20 mouse cellular contexts compared by ENCODE assay signal in genomic region chr1:107900449-107900848, GRCm38 (mm10).
A peak's percentile ranks its signal among the peaks of the same experiment; 100 is the strongest.
DNase-seq lines count a peak whose midpoint lies in the region; ATAC-seq and TF ChIP-seq lines count a peak whose summit lies in the region.
"Had no signal": no experiment of that assay in that cellular context is flagged by ENCODE, and none has a peak within 500 bp of the region (broad histone marks: within the 10 kb centered on the region; RNA-seq: fewer than 3 reads in every experiment).

No protein-coding gene starts in this region.

- H3K36me3 ChIP-seq in hindbrain, embryonic 11.5 days (ENCODE audit: control insufficient read depth, insufficient read depth, low read length): no peaks in the 10 kb centered on the region
- H3K36me3 ChIP-seq in hindbrain, embryonic 14.5 days (replicated peaks; ENCODE audit: control insufficient read depth, insufficient read depth): no peaks in the 10 kb centered on the region
- no peaks in the 10 kb centered on the region for H3K36me3 ChIP-seq in midbrain, embryonic 14.5 days (ENCODE audit: control insufficient read depth, insufficient read depth, low read length)
- no peaks in the 10 kb centered on the region for H3K36me3 ChIP-seq in midbrain, postnatal 0 days (ENCODE audit: insufficient read depth, low read length)
- no peaks in the 10 kb centered on the region for H3K36me3 ChIP-seq in hindbrain, postnatal 0 days (ENCODE audit: insufficient read depth, low read length)
- H3K36me3 ChIP-seq: limb, embryonic 10.5 days; liver, embryonic 12.5 days; midbrain, embryonic 13.5 days had no signal

- H3K9ac ChIP-seq in hindbrain, embryonic 11.5 days (ENCODE audit: low read depth, low read length): no peak overlapping the region
- no peak overlapping the region for H3K9ac ChIP-seq in hindbrain, embryonic 14.5 days
- no peak overlapping the region for H3K9ac ChIP-seq in midbrain, embryonic 14.5 days (replicated peaks; ENCODE audit: low read length)
- no peak overlapping the region for H3K9ac ChIP-seq in midbrain, postnatal 0 days (replicated peaks; ENCODE audit: low read length, poor library complexity, severe bottlenecking)
- H3K9ac ChIP-seq in hindbrain, postnatal 0 days (replicated peaks; ENCODE audit: low read length): no peak overlapping the region
- H3K9ac ChIP-seq: liver, embryonic 12.5 days; lung, embryonic 14.5 days; midbrain, embryonic 13.5 days had no signal

- H3K4me1 ChIP-seq in hindbrain, embryonic 11.5 days (replicated peaks; ENCODE audit: control insufficient read depth, insufficient read depth, low read length): no peaks in the 10 kb centered on the region
- H3K4me1 ChIP-seq in hindbrain, embryonic 14.5 days (replicated peaks; ENCODE audit: control insufficient read depth, insufficient read depth, low read length): no peaks in the 10 kb centered on the region
- H3K4me1 ChIP-seq in midbrain, embryonic 14.5 days (ENCODE audit: control insufficient read depth, insufficient read depth, low read length): 0 out of 2 replicates have a peak, but pooled peaks cover 4% of the 10 kb centered on the region
- no peaks in the 10 kb centered on the region for H3K4me1 ChIP-seq in midbrain, postnatal 0 days (ENCODE audit: insufficient read depth, low read length)
- H3K4me1 ChIP-seq in hindbrain, postnatal 0 days (ENCODE audit: insufficient read depth, low read length): no peaks in the 10 kb centered on the region
- H3K4me1 ChIP-seq: limb, embryonic 10.5 days; liver, embryonic 12.5 days had no signal

- peak; percentile 67 for ATAC-seq in hindbrain, embryonic 11.5 days (ENCODE audit: low FRiP score)
- ATAC-seq in hindbrain, embryonic 14.5 days (ENCODE audit: low FRiP score): no peak
- no peak for ATAC-seq in midbrain, embryonic 14.5 days (ENCODE audit: low FRiP score, low TSS enrichment)
- no peak for ATAC-seq in midbrain, postnatal 0 days (ENCODE audit: low FRiP score)
- no peak for ATAC-seq in hindbrain, postnatal 0 days
- ATAC-seq: inflammation-experienced regulatory T-cells, adult 6 months; liver, embryonic 12.5 days; midbrain, embryonic 13.5 days had no signal

- WGBS in hindbrain, embryonic 11.5 days: 33% methylated on average over 2 of the region's 2 CpGs
- 17% methylated on average over 2 of the region's 2 CpGs for WGBS in hindbrain, embryonic 14.5 days
- 36% methylated on average over 2 of the region's 2 CpGs for WGBS in midbrain, embryonic 14.5 days
- WGBS in midbrain, postnatal 0 days: 32% methylated on average over 2 of the region's 2 CpGs
- WGBS in hindbrain, postnatal 0 days: 22% methylated on average over 2 of the region's 2 CpGs

- H3K27ac ChIP-seq in hindbrain, embryonic 11.5 days (ENCODE audit: low read depth, low read length): no peak overlapping the region
- H3K27ac ChIP-seq in hindbrain, embryonic 14.5 days: no peak overlapping the region
- no peak overlapping the region for H3K27ac ChIP-seq in midbrain, embryonic 14.5 days (replicated peaks; ENCODE audit: low read depth, low read length)
- H3K27ac ChIP-seq in midbrain, postnatal 0 days (ENCODE audit: low read depth, low read length): no peak overlapping the region
- no peak overlapping the region for H3K27ac ChIP-seq in hindbrain, postnatal 0 days
- H3K27ac ChIP-seq: layer of hippocampus, adult 2 months; limb, embryonic 10.5 days; liver, embryonic 12.5 days; macrophage; midbrain, embryonic 13.5 days had no signal

- H3K4me2 ChIP-seq in hindbrain, embryonic 11.5 days (replicated peaks; ENCODE audit: low read depth, low read length): no peak overlapping the region
- no peak overlapping the region for H3K4me2 ChIP-seq in hindbrain, embryonic 14.5 days (replicated peaks)
- H3K4me2 ChIP-seq in midbrain, embryonic 14.5 days (ENCODE audit: low read length): no peak overlapping the region
- H3K4me2 ChIP-seq in midbrain, postnatal 0 days (ENCODE audit: low read depth, low read length, poor library complexity, severe bottlenecking): no peak overlapping the region
- H3K4me2 ChIP-seq in hindbrain, postnatal 0 days (ENCODE audit: low read depth, low read length): no peak overlapping the region
- H3K4me2 ChIP-seq: heart, embryonic 11.5 days; liver, embryonic 12.5 days; lung, embryonic 14.5 days; midbrain, embryonic 13.5 days had no signal

- no peak for TF ChIP-seq CTCF in midbrain, postnatal 0 days (IDR thresholded peaks at IDR 0.05)
- no peak for TF ChIP-seq CTCF in hindbrain, postnatal 0 days (IDR thresholded peaks at IDR 0.05; ENCODE audit: low read depth)

- no peaks in the 10 kb centered on the region for H3K9me3 ChIP-seq in hindbrain, embryonic 11.5 days (ENCODE audit: control insufficient read depth, low read length)
- no peaks in the 10 kb centered on the region for H3K9me3 ChIP-seq in hindbrain, embryonic 14.5 days (ENCODE audit: control insufficient read depth, low read length)
- no peaks in the 10 kb centered on the region for H3K9me3 ChIP-seq in midbrain, embryonic 14.5 days (ENCODE audit: control insufficient read depth, low read length)
- no peaks in the 10 kb centered on the region for H3K9me3 ChIP-seq in midbrain, postnatal 0 days (ENCODE audit: low read length)
- no peaks in the 10 kb centered on the region for H3K9me3 ChIP-seq in hindbrain, postnatal 0 days (ENCODE audit: low read length)
- H3K9me3 ChIP-seq: limb, embryonic 10.5 days; liver, embryonic 12.5 days; midbrain, embryonic 13.5 days had no signal

- no peak overlapping the region for H3K4me3 ChIP-seq in hindbrain, embryonic 11.5 days (ENCODE audit: low read depth, low read length)
- H3K4me3 ChIP-seq in hindbrain, embryonic 14.5 days (replicated peaks; ENCODE audit: low read length): no peak overlapping the region
- H3K4me3 ChIP-seq in midbrain, embryonic 14.5 days (replicated peaks; ENCODE audit: low read depth, low read length): no peak overlapping the region
- no peak overlapping the region for H3K4me3 ChIP-seq in midbrain, postnatal 0 days (ENCODE audit: low read depth, low read length)
- no peak overlapping the region for H3K4me3 ChIP-seq in hindbrain, postnatal 0 days (ENCODE audit: low read length)
- H3K4me3 ChIP-seq: layer of hippocampus, adult 2 months; limb, embryonic 10.5 days; liver, embryonic 12.5 days; midbrain, embryonic 13.5 days had no signal

- DNase-seq in hindbrain, embryonic 11.5 days (ENCODE audit: low spot score): no peak
- DNase-seq in hindbrain, embryonic 14.5 days (ENCODE audit: low spot score): no peak
- peak; percentile 31 for DNase-seq in midbrain, embryonic 14.5 days
- DNase-seq in midbrain, postnatal 0 days (ENCODE audit: low spot score): no peak
- peak; percentile 28 for DNase-seq in hindbrain, postnatal 0 days (ENCODE audit: low spot score)
- DNase-seq in retina, embryonic 14.5 days (ENCODE audit: low spot score): peak; percentile 51
- no peak for DNase-seq in heart, adult 11 months
- DNase-seq in adrenal gland, adult 2 months: no peak
- DNase-seq: cerebellum, adult 11 months; gastrocnemius, postnatal 25 days; heart, postnatal 14 days; lung, embryonic 14.5 days; thymus, postnatal 25 days had no signal

- no peaks in the 10 kb centered on the region for H3K27me3 ChIP-seq in hindbrain, embryonic 11.5 days (ENCODE audit: control insufficient read depth, insufficient read depth, low read length)
- H3K27me3 ChIP-seq in hindbrain, embryonic 14.5 days (ENCODE audit: control insufficient read depth, insufficient read depth, low read length): no peaks in the 10 kb centered on the region
- no peaks in the 10 kb centered on the region for H3K27me3 ChIP-seq in midbrain, embryonic 14.5 days (ENCODE audit: control insufficient read depth, insufficient read depth, low read length)
- no peaks in the 10 kb centered on the region for H3K27me3 ChIP-seq in midbrain, postnatal 0 days (ENCODE audit: insufficient read depth, low read length)
- H3K27me3 ChIP-seq in hindbrain, postnatal 0 days (ENCODE audit: insufficient read depth, low read length): no peaks in the 10 kb centered on the region
- H3K27me3 ChIP-seq: liver, embryonic 12.5 days; midbrain, embryonic 13.5 days had no signal

Comparison
In these comparisons a context has a peak if more than half of its experiments do, and no peak if none do; other contexts are left out.
1. DNase-seq: peak in midbrain, embryonic 14.5 days (single experiment), hindbrain, postnatal 0 days (single experiment) and retina, embryonic 14.5 days (single experiment); none in hindbrain, embryonic 11.5 days (single experiment), hindbrain, embryonic 14.5 days (single experiment), midbrain, postnatal 0 days (single experiment), heart, adult 11 months (single experiment) and adrenal gland, adult 2 months (single experiment).